Mouse (Mus musculus) liver, adult 2 months (tissue): ENCODE measurements around the gene Lamp1. TPM values are rescaled to one million over a fixed set of nuclear protein-coding genes. Genes with fewer than 3 reads are reported as not detected.
A peak's percentile ranks its signal among the peaks of the same experiment; 100 is the strongest.

Experiments used
- DNase-seq: peaks from one replicate; pipeline ENCODE4 v3.0.0-alpha.2; 2011; ENCODE audit warnings: low read depth, low spot score; ENCODE audit errors: extremely low read depth
- H3K27ac ChIP-seq: fragments of 200-500 bp; replicated peaks from 2 replicates; pipeline ENCODE4 v1.5.1; 2012; ENCODE audit warnings: low read depth, mild to moderate bottlenecking, control low read depth, inconsistent platforms, low read length; ENCODE audit not compliant: insufficient read depth
- H3K27me3 ChIP-seq: fragments of 200-500 bp; 2 replicates; pipeline ENCODE4 v1.6.1; 2012; ENCODE audit warnings: mild to moderate bottlenecking, moderate library complexity, low read length, inconsistent platforms; ENCODE audit not compliant: control insufficient read depth, insufficient read depth
- H3K36me3 ChIP-seq: fragments of 200-500 bp; 2 replicates; pipeline ENCODE4 v1.6.1; 2012; ENCODE audit warnings: low read length, inconsistent platforms; ENCODE audit not compliant: control insufficient read depth, insufficient read depth
- H3K4me1 ChIP-seq: fragments of 200-500 bp; 2 replicates; pipeline ENCODE4 v1.6.1; 2011; ENCODE audit warnings: low read length; ENCODE audit not compliant: control insufficient read depth, insufficient read depth
- H3K4me3 ChIP-seq: fragments of 200-500 bp; 2 replicates; pipeline ENCODE4 v1.5.1; 2011; ENCODE audit warnings: low read depth, mild to moderate bottlenecking, control low read depth, low read length, moderate library complexity; ENCODE audit not compliant: insufficient read depth
- H3K79me2 ChIP-seq: fragments of 200-500 bp; 2 replicates; pipeline ENCODE4 v1.6.1; 2012; ENCODE audit warnings: inconsistent platforms, mild to moderate bottlenecking, low read length, moderate library complexity; ENCODE audit not compliant: control insufficient read depth, insufficient read depth
- H3K9ac ChIP-seq: fragments of 200-500 bp; 2 replicates; pipeline ENCODE4 v1.6.1; 2012; ENCODE audit warnings: low read depth, mild to moderate bottlenecking, control low read depth, inconsistent platforms, low read length
- CTCF ChIP-seq: fragments of 200-500 bp; IDR thresholded peaks from 2 replicates; pipeline ENCODE4 v1.5.1; 2011; ENCODE audit warnings: low read depth, low read length, control low read depth
- POLR2A ChIP-seq: fragments of 200-500 bp; IDR thresholded peaks from 2 replicates; pipeline ENCODE4 v1.6.1; 2011; ENCODE audit warnings: low read length, control low read depth; ENCODE audit not compliant: insufficient read depth; ENCODE audit errors: extremely low read depth
- WGBS: fragments of 180-500 bp; shearing (Covaris S2); methylation state at CpG from one replicate; pipeline ENCODE4 v1.1.7; 2018; 5-methylcytosine and 5-hydroxymethylcytosine counted together
- polyA plus RNA-seq: library from polyadenylated mRNA; depleted of rRNA; stranded (reverse); fragments of >200 nt; gene quantifications from 2 replicates; pipeline ENCODE4 v1.2.3, GENCODE M21; 2012
- total RNA-seq: library from RNA; depleted of rRNA; stranded (reverse); fragments of >200 nt; gene quantifications from 2 replicates; pipeline ENCODE4 v1.2.3, GENCODE M21; 2014

Lamp1 gene
- total and polyA plus RNA-seq, 2 experiments: 381 to 563 TPM

- Histone ChIP-seq H3K4me3 (no peak overlapping the region), H3K27ac (no peak overlapping the region), H3K79me2 (no peaks in the 10 kb centered on the region), H3K36me3 (peaks cover 74% of the 10 kb centered on the region), H3K27me3 (no peaks in the 10 kb centered on the region), H3K9ac (no peak overlapping the region), H3K4me1 (peaks cover 2% of the 10 kb centered on the region; the same call in 1 of the 2 replicates)
- 75% methylated on average over 5 of the region's 5 CpGs for WGBS
- peak; percentile 55 for DNase-seq
- no peak for TF ChIP-seq CTCF
- TF ChIP-seq POLR2A: no peak
These were observed 17.3 kb upstream of the Lamp1 start for GRCm38 (mm10) chr8:13141681-13142080.

- Histone ChIP-seq H3K27me3 (no peaks in the 10 kb centered on the region), H3K4me3 (no peak overlapping the region), H3K79me2 (no peaks in the 10 kb centered on the region), H3K9ac (no peak overlapping the region), H3K4me1 (no peaks in the 10 kb centered on the region), H3K27ac (no peak overlapping the region), H3K36me3 (peaks cover 42% of the 10 kb centered on the region)
- 92% methylated on average over 2 of the region's 2 CpGs for WGBS
- TF ChIP-seq POLR2A (no peak), CTCF (no peak)
- DNase-seq: no peak
These were observed 10.5 kb upstream of the Lamp1 start for GRCm38 (mm10) chr8:13148476-13148875.

- TF ChIP-seq CTCF (no peak; the same call in 1 of the 2 replicates), POLR2A (no peak)
- Histone ChIP-seq H3K9ac (no peak overlapping the region), H3K4me3 (no peak overlapping the region), H3K27me3 (no peaks in the 10 kb centered on the region), H3K4me1 (no peaks in the 10 kb centered on the region), H3K36me3 (peaks cover 36% of the 10 kb centered on the region), H3K79me2 (no peaks in the 10 kb centered on the region), H3K27ac (no peak overlapping the region)
- 95% methylated on average over 2 of the region's 2 CpGs for WGBS
- no peak for DNase-seq
These were observed 9.7 kb upstream of the Lamp1 start for GRCm38 (mm10) chr8:13149287-13149686.

GRCm38 (mm10) chr8:13149866-13150265 is 9.1 kb upstream of the Lamp1 start:
- TF ChIP-seq POLR2A: no peak
- no peak for TF ChIP-seq CTCF
- Histone ChIP-seq H3K79me2 (no peaks in the 10 kb centered on the region), H3K27me3 (no peaks in the 10 kb centered on the region), H3K27ac (no peak overlapping the region), H3K4me1 (no peaks in the 10 kb centered on the region), H3K4me3 (no peak overlapping the region), H3K9ac (no peak overlapping the region), H3K36me3 (peaks cover 32% of the 10 kb centered on the region)
- no peak for DNase-seq
- 92% methylated on average over 5 of the region's 5 CpGs for WGBS

GRCm38 (mm10) chr8:13150929-13151328 is 8.0 kb upstream of the Lamp1 start:
- Histone ChIP-seq H3K27ac (no peak overlapping the region), H3K36me3 (peaks cover 25% of the 10 kb centered on the region), H3K27me3 (no peaks in the 10 kb centered on the region), H3K4me1 (no peaks in the 10 kb centered on the region), H3K4me3 (no peak overlapping the region), H3K79me2 (no peaks in the 10 kb centered on the region), H3K9ac (no peak overlapping the region)
- WGBS: 84% methylated on average over 2 of the region's 2 CpGs
- DNase-seq: no peak
- TF ChIP-seq CTCF (no peak), POLR2A (no peak)

- 83% methylated on average over 9 of the region's 9 CpGs for WGBS
- no peak for DNase-seq
- no peak overlapping the region for H3K4me3 ChIP-seq
- H3K36me3 ChIP-seq: peaks cover under 1% of the 10 kb centered on the region
- H3K9ac ChIP-seq: no peak overlapping the region
- H3K27ac ChIP-seq: no peak overlapping the region
- H3K4me1 ChIP-seq: peaks cover 3% of the 10 kb centered on the region; the same call in 1 of the 2 replicates
- 0 out of 2 replicates have a peak, but pooled peaks cover under 1% of the 10 kb centered on the region for H3K79me2 ChIP-seq
- H3K27me3 ChIP-seq: no peaks in the 10 kb centered on the region
- TF ChIP-seq CTCF (no peak), POLR2A (no peak)
These were observed 4.9 kb upstream of the Lamp1 start for GRCm38 (mm10) chr8:13154099-13154498.
